ENCODE assay signal across 9 mouse cellular contexts in genomic region chr5:66090037-66090436, GRCm38 (mm10).
DNase-seq lines count a peak whose midpoint lies in the region; ATAC-seq and TF ChIP-seq lines count a peak whose summit lies in the region.
"Had no signal": no experiment of that assay in that cellular context is flagged by ENCODE, and none has a peak within 500 bp of the region (broad histone marks: within the 10 kb centered on the region; RNA-seq: fewer than 3 reads in every experiment).

No protein-coding gene starts in this region.

- H3K4me3 ChIP-seq in kidney, embryonic 14.5 days (ENCODE audit: low read length): no peak overlapping the region
- H3K4me3 ChIP-seq in MEL (ENCODE audit: control insufficient read depth in 1 of 2, insufficient read depth in 1 of 2, low read depth in 2 of 2, low read length in 2 of 2): no peak overlapping the region; a peak in 1 of 4 replicates
- H3K4me3 ChIP-seq in liver, postnatal 0 days (ENCODE audit: low read depth, low read length): no peak overlapping the region
- no peak overlapping the region for H3K4me3 ChIP-seq in forebrain, embryonic 12.5 days (replicated peaks)
- H3K4me3 ChIP-seq in forebrain, embryonic 10.5 days: no peak overlapping the region

- no peak for TF ChIP-seq CTCF in MEL (IDR thresholded peaks at IDR 0.05 in 2 of 3, conservative IDR thresholded peaks at IDR 0.05 in 1 of 3; ENCODE audit: control insufficient read depth in 1 of 3, insufficient read depth in 1 of 3, low read depth in 2 of 3, low read length in 3 of 3, poor library complexity in 1 of 3, severe bottlenecking in 1 of 3)
- TF ChIP-seq CTCF in liver, postnatal 0 days (IDR thresholded peaks at IDR 0.05; ENCODE audit: low read depth): no peak

- 0 out of 2 replicates have a peak, but pooled peaks cover 3% of the 10 kb centered on the region for H3K4me1 ChIP-seq in kidney, embryonic 14.5 days (ENCODE audit: control insufficient read depth, insufficient read depth, low read length)
- peaks cover 15 to 22% of the 10 kb centered on the region in 2 experiments for H3K4me1 ChIP-seq in MEL (ENCODE audit: control insufficient read depth in 1 of 2, insufficient read depth in 2 of 2, low read length in 2 of 2)
- H3K4me1 ChIP-seq in liver, postnatal 0 days (ENCODE audit: insufficient read depth): peaks cover 29% of the 10 kb centered on the region
- H3K4me1 ChIP-seq in forebrain, embryonic 12.5 days: no peaks in the 10 kb centered on the region
- no peaks in the 10 kb centered on the region for H3K4me1 ChIP-seq in forebrain, embryonic 10.5 days

- no peak overlapping the region for H3K4me2 ChIP-seq in kidney, embryonic 14.5 days (replicated peaks; ENCODE audit: low read depth, low read length)
- no peak overlapping the region for H3K4me2 ChIP-seq in liver, postnatal 0 days (ENCODE audit: low read depth, low read length)
- H3K4me2 ChIP-seq in forebrain, embryonic 12.5 days: no peak overlapping the region

- TF ChIP-seq POLR2A in MEL (IDR thresholded peaks at IDR 0.05; ENCODE audit: control insufficient read depth in 1 of 2, insufficient read depth in 1 of 2, low read depth in 1 of 2, low read length in 2 of 2, poor library complexity in 1 of 2): no peak

- whole genome bisulfite sequencing in kidney, embryonic 14.5 days: 56% methylated on average over 9 of the region's 9 CpGs
- 27% methylated on average over 9 of the region's 9 CpGs for WGBS in liver, postnatal 0 days (ENCODE audit: insufficient replicate concordance)
- 70% methylated on average over 9 of the region's 9 CpGs for WGBS in forebrain, embryonic 12.5 days
- WGBS in forebrain, embryonic 10.5 days: 81% methylated on average over 9 of the region's 9 CpGs

- no peaks in the 10 kb centered on the region for H3K36me3 ChIP-seq in kidney, embryonic 14.5 days (ENCODE audit: control insufficient read depth, insufficient read depth, low read length)
- H3K36me3 ChIP-seq in MEL (ENCODE audit: control insufficient read depth in 1 of 2, insufficient read depth in 2 of 2, low read length in 2 of 2): peaks cover 0 to 16% of the 10 kb centered on the region in 2 experiments; a peak in 2 of 4 replicates
- H3K36me3 ChIP-seq in liver, postnatal 0 days (replicated peaks; ENCODE audit: insufficient read depth, low read length): no peaks in the 10 kb centered on the region
- H3K36me3 ChIP-seq in forebrain, embryonic 12.5 days (replicated peaks): no peaks in the 10 kb centered on the region
- no peaks in the 10 kb centered on the region for H3K36me3 ChIP-seq in forebrain, embryonic 10.5 days (replicated peaks)

- H3K9ac ChIP-seq in kidney, embryonic 14.5 days (ENCODE audit: low read depth, low read length): no peak overlapping the region
- no peak overlapping the region for H3K9ac ChIP-seq in MEL (ENCODE audit: control insufficient read depth, low read depth, low read length, poor library complexity, severe bottlenecking)
- no peak overlapping the region; the same call in 1 of the 2 replicates for H3K9ac ChIP-seq in liver, postnatal 0 days (replicated peaks)
- H3K9ac ChIP-seq in forebrain, embryonic 12.5 days: no peak overlapping the region

- no peak for TF ChIP-seq RAD21 in MEL (IDR thresholded peaks at IDR 0.05; ENCODE audit: low read depth, low read length)

- no peak for ATAC-seq in kidney, embryonic 14.5 days (ENCODE audit: low FRiP score, low TSS enrichment)
- ATAC-seq in liver, postnatal 0 days: peak; percentile 27; the same call in 1 of the 2 replicates
- no peak for ATAC-seq in forebrain, embryonic 12.5 days (ENCODE audit: low FRiP score)

- no peaks in the 10 kb centered on the region for H3K27me3 ChIP-seq in kidney, embryonic 14.5 days (ENCODE audit: control insufficient read depth, insufficient read depth, low read length)
- no peaks in the 10 kb centered on the region for H3K27me3 ChIP-seq in MEL (ENCODE audit: control insufficient read depth in 1 of 2, insufficient read depth in 2 of 2, low read length in 2 of 2)
- H3K27me3 ChIP-seq in liver, postnatal 0 days (ENCODE audit: insufficient read depth, low read length): no peaks in the 10 kb centered on the region
- H3K27me3 ChIP-seq in forebrain, embryonic 12.5 days: no peaks in the 10 kb centered on the region
- H3K27me3 ChIP-seq in forebrain, embryonic 10.5 days (ENCODE audit: poor library complexity, severe bottlenecking): no peaks in the 10 kb centered on the region

- no peak for TF ChIP-seq EP300 in MEL (IDR thresholded peaks at IDR 0.05; ENCODE audit: low read depth in 1 of 2, low read length in 2 of 2)
- no peak for TF ChIP-seq EP300 in liver, postnatal 0 days (IDR thresholded peaks at IDR 0.05; ENCODE audit: low read depth)

- peak; percentile 51 to 65 for DNase-seq in kidney, postnatal 36 days
- peak; percentile 54 for DNase-seq in MEL (ENCODE audit: low read depth, low spot score)
- DNase-seq in adrenal gland, postnatal 25 days: peak; percentile 54
- DNase-seq in liver, postnatal 0 days: no peak
- no peak for DNase-seq in frontal cortex, postnatal 14 days (ENCODE audit: low spot score in 2 of 2)
- no peak for DNase-seq in forebrain, embryonic 10.5 days (ENCODE audit: extremely low spot score, low spot score)
- DNase-seq: cerebellum, postnatal 14 days had no signal

- no peaks in the 10 kb centered on the region for H3K9me3 ChIP-seq in kidney, embryonic 14.5 days (ENCODE audit: control insufficient read depth, low read length)
- H3K9me3 ChIP-seq in MEL (replicated peaks; ENCODE audit: insufficient read depth, low read length): no peaks in the 10 kb centered on the region
- no peaks in the 10 kb centered on the region for H3K9me3 ChIP-seq in liver, postnatal 0 days (ENCODE audit: low read length)
- H3K9me3 ChIP-seq in forebrain, embryonic 12.5 days: no peaks in the 10 kb centered on the region
- no peaks in the 10 kb centered on the region for H3K9me3 ChIP-seq in forebrain, embryonic 10.5 days

- no peaks in the 10 kb centered on the region for H3K79me2 ChIP-seq in MEL (ENCODE audit: control insufficient read depth, insufficient read depth, low read length, poor library complexity)

- no peak overlapping the region for H3K27ac ChIP-seq in kidney, embryonic 14.5 days (ENCODE audit: low read depth, low read length)
- H3K27ac ChIP-seq in MEL (ENCODE audit: control insufficient read depth, low read depth, low read length): no peak overlapping the region
- peak overlapping the region; percentile 39; the same call in 1 of the 2 replicates for H3K27ac ChIP-seq in liver, postnatal 0 days (ENCODE audit: low read depth)
- H3K27ac ChIP-seq in forebrain, embryonic 12.5 days: no peak overlapping the region
- no peak overlapping the region for H3K27ac ChIP-seq in forebrain, embryonic 10.5 days

TF ChIP-seq in MEL, 35 proteins besides CTCF, POLR2A, EP300 and RAD21:
- TF ChIP-seq JUND (IDR thresholded peaks at IDR 0.05; ENCODE audit: low read depth, low read length) (no peak), ELF1 (IDR thresholded peaks at IDR 0.05; ENCODE audit: low read depth, low read length) (no peak), TAL1 (IDR thresholded peaks at IDR 0.05; ENCODE audit: low read length) (no peak), MAX (IDR thresholded peaks at IDR 0.05; ENCODE audit: low read length) (no peak), KAT2A (conservative IDR thresholded peaks at IDR 0.05; ENCODE audit: low read depth, low read length) (no peak)

Comparison
In these comparisons a context has a peak if more than half of its experiments do, and no peak if none do; other contexts are left out.
1. DNase-seq: peak in kidney, postnatal 36 days (2 of 2), MEL (single experiment) and adrenal gland, postnatal 25 days (single experiment); none in liver, postnatal 0 days (single experiment), frontal cortex, postnatal 14 days (0 of 2) and forebrain, embryonic 10.5 days (single experiment).